Mouse (Mus musculus): ENCODE results near the gene Srsf4. TPM values are rescaled to one million over a fixed set of nuclear protein-coding genes. Genes with fewer than 3 reads are reported as not detected.

Srsf4 gene
- total RNA-seq (2012; rRNA removed) = 45.3 and 45.6 TPM in 2 replicates

DNA sequence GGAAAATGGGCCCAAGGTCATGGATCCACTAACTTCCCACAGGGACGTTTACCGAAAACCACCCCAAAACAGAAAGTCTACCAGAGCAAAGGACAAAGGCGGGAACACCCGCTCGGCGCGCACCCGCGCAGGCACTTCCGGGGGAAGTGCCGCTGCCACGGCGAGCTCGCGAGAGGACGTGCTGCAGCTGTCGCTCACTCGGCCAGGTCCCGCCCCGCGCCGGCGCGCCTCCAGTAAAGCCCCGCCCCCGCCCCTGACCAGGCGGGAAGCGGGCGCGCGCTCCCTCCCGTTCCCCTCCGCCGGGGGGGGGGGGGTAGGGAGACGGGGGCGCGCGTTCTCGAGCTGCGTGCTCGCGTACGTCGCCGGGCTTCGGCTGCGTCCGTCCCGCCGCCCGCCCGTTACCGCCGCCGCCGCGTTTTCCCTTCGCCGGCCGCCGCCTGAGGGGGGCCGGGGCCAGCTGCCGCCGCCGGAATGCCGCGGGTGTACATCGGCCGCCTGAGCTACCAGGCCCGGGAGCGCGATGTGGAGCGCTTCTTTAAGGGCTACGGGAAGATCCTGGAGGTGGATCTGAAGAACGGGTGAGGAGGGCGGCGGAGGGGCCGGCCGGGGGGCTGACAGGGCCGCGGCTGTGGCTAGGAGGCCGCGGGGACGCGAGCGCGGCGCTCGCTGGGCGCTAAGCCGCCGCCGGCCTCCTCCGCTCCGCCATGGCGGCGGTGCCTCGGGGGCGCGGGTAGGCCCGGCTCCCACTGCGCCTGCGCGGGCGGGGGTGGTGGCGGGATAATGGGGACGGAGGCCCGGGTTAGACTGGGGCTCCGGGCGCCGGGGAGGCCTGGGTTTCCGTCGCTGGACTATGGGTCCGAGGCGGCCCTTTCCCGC is at the start of gene Srsf4:
Gene Srsf4, plus strand, starts transcription at position 325 of the 876 bp plus-strand sequence.
- Histone ChIP-seq H3K4me1 (ENCODE audit: control insufficient read depth in 2 of 2, insufficient read depth in 2 of 2, low read length in 2 of 2, poor library complexity in 1 of 2) (peaks cover 5 to 14% of the 10 kb centered on the region in 2 experiments; a peak in 3 of 4 replicates), H3K9ac (ENCODE audit: insufficient read depth, low read depth, low read length, poor library complexity, severe bottlenecking) (peak within 1 kb of the TSS; percentile 100), H3K4me3 (ENCODE audit: insufficient read depth in 1 of 2, low read depth in 1 of 2, low read length in 2 of 2, poor library complexity in 1 of 2, severe bottlenecking in 1 of 2) (peak within 1 kb of the TSS; percentile 98 to 99), H3K9me3 (ENCODE audit: control insufficient read depth, insufficient read depth, low read depth, low read length) (no peaks in the 10 kb centered on the region), H3K27ac (ENCODE audit: insufficient read depth, low read depth, low read length, poor library complexity, severe bottlenecking) (peak within 1 kb of the TSS; percentile 97), H3K36me3 (ENCODE audit: control insufficient read depth, insufficient read depth, low read length, poor library complexity, severe bottlenecking) (peaks cover 2% of the 10 kb centered on the region; the same call in 1 of the 2 replicates)
- peak; percentile 81 for DNase-seq (ENCODE audit: low read depth, low spot score)
- in situ Hi-C loops (cut with MboI; ENCODE audit: low sequenced_read_pairs in 2 of 2, unreplicated experiment in 2 of 2) = no loop called here
- no peak for TF ChIP-seq MAFK (IDR thresholded peaks at IDR 0.05; ENCODE audit: insufficient read depth, low read depth, low read length)
- peak; percentile 91 for TF ChIP-seq CHD2 (IDR thresholded peaks at IDR 0.05; ENCODE audit: low read depth, low read length)
- TF ChIP-seq ZC3H11A (IDR thresholded peaks at IDR 0.05; ENCODE audit: borderline replicate concordance, low read depth, low read length) = no peak
- TF ChIP-seq HCFC1 (IDR thresholded peaks at IDR 0.05; ENCODE audit: borderline replicate concordance, insufficient read depth, low read length) = peak; percentile 51

DNA sequence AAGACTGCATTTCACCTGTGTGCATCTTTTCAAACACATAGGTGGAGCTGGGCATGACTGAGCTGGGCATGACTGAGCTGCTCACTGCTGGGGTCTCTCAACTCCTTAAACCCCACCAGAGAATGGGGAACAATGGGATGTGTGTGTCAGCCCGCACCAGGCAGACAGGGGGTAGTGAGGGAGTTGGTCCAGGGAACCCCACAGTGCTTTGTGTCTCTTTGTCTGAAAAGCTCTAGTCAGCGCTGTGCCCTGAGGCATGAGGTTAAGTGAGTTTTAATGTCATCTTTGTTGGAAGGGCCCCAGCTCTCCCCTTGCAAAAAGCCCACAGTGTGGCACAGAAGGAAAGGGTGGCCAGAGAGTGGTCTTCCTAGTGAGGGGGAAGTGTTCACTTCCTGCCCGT is 48.5 kb upstream of the Srsf4 start:
- Histone ChIP-seq H3K4me1 (ENCODE audit: control insufficient read depth in 2 of 2, insufficient read depth in 2 of 2, low read length in 2 of 2, poor library complexity in 1 of 2) (peaks cover 0 to 26% of the 10 kb centered on the region in 2 experiments; a peak in 1 of 4 replicates), H3K9ac (ENCODE audit: insufficient read depth, low read depth, low read length, poor library complexity, severe bottlenecking) (no peak overlapping the region), H3K36me3 (ENCODE audit: control insufficient read depth, insufficient read depth, low read length, poor library complexity, severe bottlenecking) (no peaks in the 10 kb centered on the region), H3K27ac (ENCODE audit: insufficient read depth, low read depth, low read length, poor library complexity, severe bottlenecking) (no peak overlapping the region), H3K9me3 (ENCODE audit: control insufficient read depth, insufficient read depth, low read depth, low read length) (no peaks in the 10 kb centered on the region), H3K4me3 (ENCODE audit: insufficient read depth in 1 of 2, low read depth in 1 of 2, low read length in 2 of 2, poor library complexity in 1 of 2, severe bottlenecking in 1 of 2) (no peak overlapping the region)
- DNase-seq (ENCODE audit: low read depth, low spot score) = no peak
- in situ Hi-C loops (cut with MboI; ENCODE audit: low sequenced_read_pairs in 2 of 2, unreplicated experiment in 2 of 2) = loop anchor here in 1 of 2 experiments (25.0 kb wide), 2 partner anchors 563 to 863 kb away; no protein-coding TSS in a partner anchor
- TF ChIP-seq MAFK (IDR thresholded peaks at IDR 0.05; ENCODE audit: insufficient read depth, low read depth, low read length) = no peak
- TF ChIP-seq ZC3H11A (IDR thresholded peaks at IDR 0.05; ENCODE audit: borderline replicate concordance, low read depth, low read length) = no peak
- no peak for TF ChIP-seq HCFC1 (IDR thresholded peaks at IDR 0.05; ENCODE audit: borderline replicate concordance, insufficient read depth, low read length)

DNA sequence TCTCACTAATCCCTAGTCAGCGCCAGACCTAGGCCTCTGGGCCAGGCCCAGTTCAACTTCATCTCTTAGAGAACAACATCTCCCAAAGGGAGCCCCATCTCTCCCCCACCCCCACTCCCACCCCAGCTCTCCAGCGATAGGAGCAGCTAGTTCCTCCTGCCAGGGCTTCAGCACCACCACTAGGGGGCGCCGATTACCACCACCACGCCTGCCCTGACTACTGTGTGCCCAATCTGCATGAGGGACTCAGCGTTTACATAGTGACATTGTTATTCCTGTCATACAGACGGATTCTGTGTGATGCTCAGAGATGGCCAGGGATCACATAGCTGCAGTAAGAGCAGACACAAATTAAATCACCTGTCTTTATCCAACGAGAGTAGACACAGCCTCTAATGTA is 47.6 kb upstream of the Srsf4 start:
- no peak overlapping the region for H3K4me3 ChIP-seq (ENCODE audit: insufficient read depth in 1 of 2, low read depth in 1 of 2, low read length in 2 of 2, poor library complexity in 1 of 2, severe bottlenecking in 1 of 2)
- H3K36me3 ChIP-seq (ENCODE audit: control insufficient read depth, insufficient read depth, low read length, poor library complexity, severe bottlenecking) = no peaks in the 10 kb centered on the region
- H3K4me1 ChIP-seq (ENCODE audit: control insufficient read depth in 2 of 2, insufficient read depth in 2 of 2, low read length in 2 of 2, poor library complexity in 1 of 2) = peaks cover 0 to 24% of the 10 kb centered on the region in 2 experiments; a peak in 1 of 4 replicates
- TF ChIP-seq ZNF384 (IDR thresholded peaks at IDR 0.05; ENCODE audit: low read depth, low read length) = no peak
- TF ChIP-seq MAFK (IDR thresholded peaks at IDR 0.05; ENCODE audit: insufficient read depth, low read depth, low read length) = no peak
- no peak for TF ChIP-seq CHD2 (IDR thresholded peaks at IDR 0.05; ENCODE audit: low read depth, low read length)
- no peak for TF ChIP-seq HCFC1 (IDR thresholded peaks at IDR 0.05; ENCODE audit: borderline replicate concordance, insufficient read depth, low read length)
- no peak for TF ChIP-seq ZC3H11A (IDR thresholded peaks at IDR 0.05; ENCODE audit: borderline replicate concordance, low read depth, low read length)
- in situ Hi-C loops (cut with MboI; ENCODE audit: low sequenced_read_pairs in 2 of 2, unreplicated experiment in 2 of 2) = loop anchor here in 1 of 2 experiments (25.0 kb wide), 2 partner anchors 564 to 864 kb away; no protein-coding TSS in a partner anchor
- no peaks in the 10 kb centered on the region for H3K9me3 ChIP-seq (ENCODE audit: control insufficient read depth, insufficient read depth, low read depth, low read length)
- no peak overlapping the region for H3K9ac ChIP-seq (ENCODE audit: insufficient read depth, low read depth, low read length, poor library complexity, severe bottlenecking)
- DNase-seq (ENCODE audit: low read depth, low spot score) = no peak
- H3K27ac ChIP-seq (ENCODE audit: insufficient read depth, low read depth, low read length, poor library complexity, severe bottlenecking) = no peak overlapping the region

DNA sequence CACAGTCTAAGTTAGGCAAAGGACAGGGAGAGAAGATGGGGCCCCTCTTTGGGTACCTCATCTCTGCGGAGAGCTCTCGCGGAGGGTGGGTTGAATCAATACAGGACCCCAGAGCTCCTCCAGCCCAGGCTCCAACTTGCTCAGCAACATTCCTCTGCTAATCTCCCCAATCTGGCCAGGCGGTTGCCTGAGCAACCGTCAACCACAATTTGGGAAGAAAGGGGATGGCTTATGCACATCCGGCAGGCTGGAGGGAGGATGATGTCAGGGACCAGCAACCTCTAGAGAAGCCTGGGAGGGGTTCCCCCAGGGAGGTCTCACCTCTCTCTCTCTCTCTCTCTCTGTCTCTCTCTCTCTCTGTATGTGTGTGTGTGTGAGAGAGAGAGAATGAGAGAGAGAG is 46.5 kb upstream of the Srsf4 start:
- H3K36me3 ChIP-seq (ENCODE audit: control insufficient read depth, insufficient read depth, low read length, poor library complexity, severe bottlenecking) = no peaks in the 10 kb centered on the region
- TF ChIP-seq ZC3H11A (IDR thresholded peaks at IDR 0.05; ENCODE audit: borderline replicate concordance, low read depth, low read length) (no peak), HCFC1 (IDR thresholded peaks at IDR 0.05; ENCODE audit: borderline replicate concordance, insufficient read depth, low read length) (no peak), ZNF384 (IDR thresholded peaks at IDR 0.05; ENCODE audit: low read depth, low read length) (no peak), MAFK (IDR thresholded peaks at IDR 0.05; ENCODE audit: insufficient read depth, low read depth, low read length) (no peak), CHD2 (IDR thresholded peaks at IDR 0.05; ENCODE audit: low read depth, low read length) (no peak)
- no peak overlapping the region for H3K9ac ChIP-seq (ENCODE audit: insufficient read depth, low read depth, low read length, poor library complexity, severe bottlenecking)
- in situ Hi-C loops (cut with MboI; ENCODE audit: low sequenced_read_pairs in 2 of 2, unreplicated experiment in 2 of 2) = loop anchor here in 1 of 2 experiments (25.0 kb wide), 2 partner anchors 565 to 865 kb away; no protein-coding TSS in a partner anchor
- no peaks in the 10 kb centered on the region for H3K9me3 ChIP-seq (ENCODE audit: control insufficient read depth, insufficient read depth, low read depth, low read length)
- H3K27ac ChIP-seq (ENCODE audit: insufficient read depth, low read depth, low read length, poor library complexity, severe bottlenecking) = no peak overlapping the region; the same call in 1 of the 2 replicates
- no peak for DNase-seq (ENCODE audit: low read depth, low spot score)
- H3K4me3 ChIP-seq (ENCODE audit: insufficient read depth in 1 of 2, low read depth in 1 of 2, low read length in 2 of 2, poor library complexity in 1 of 2, severe bottlenecking in 1 of 2) = no peak overlapping the region
- peaks cover 0 to 19% of the 10 kb centered on the region in 2 experiments; a peak in 1 of 4 replicates for H3K4me1 ChIP-seq (ENCODE audit: control insufficient read depth in 2 of 2, insufficient read depth in 2 of 2, low read length in 2 of 2, poor library complexity in 1 of 2)

Measured in ES-E14 (cell line).